Mouse (Mus musculus) common myeloid progenitor, adult 5-6 weeks (primary cell): ENCODE measurements around the gene Aoc1. TPM values are rescaled to one million over a fixed set of nuclear protein-coding genes. Genes with fewer than 3 reads are reported as not detected.

ENCODE experiments used
- ATAC-seq: replicated peaks from 2 replicates; pipeline ENCODE4 v1.8.0; 2016; ENCODE audit warnings: low read depth, mild to moderate bottlenecking, moderate TSS enrichment, inconsistent platforms; ENCODE audit not compliant: poor library complexity, severe bottlenecking
- total RNA-seq: library from RNA; stranded (forward); fragments of 200-1000, 187-1606 nt; gene quantifications from 2 replicates; pipeline ENCODE4 v1.2.3, GENCODE M21; 2017

Aoc1 gene
- total RNA-seq, 1 experiment from 2014 or later: 0.23 TPM

- ATAC-seq: no peak
Measured at GRCm38 (mm10) chr6:48902511-48903406, 30.1 kb downstream of the Aoc1 start.

- no peak for ATAC-seq
Measured at GRCm38 (mm10) chr6:48903437-48903836, 30.7 kb downstream of the Aoc1 start.

DNA sequence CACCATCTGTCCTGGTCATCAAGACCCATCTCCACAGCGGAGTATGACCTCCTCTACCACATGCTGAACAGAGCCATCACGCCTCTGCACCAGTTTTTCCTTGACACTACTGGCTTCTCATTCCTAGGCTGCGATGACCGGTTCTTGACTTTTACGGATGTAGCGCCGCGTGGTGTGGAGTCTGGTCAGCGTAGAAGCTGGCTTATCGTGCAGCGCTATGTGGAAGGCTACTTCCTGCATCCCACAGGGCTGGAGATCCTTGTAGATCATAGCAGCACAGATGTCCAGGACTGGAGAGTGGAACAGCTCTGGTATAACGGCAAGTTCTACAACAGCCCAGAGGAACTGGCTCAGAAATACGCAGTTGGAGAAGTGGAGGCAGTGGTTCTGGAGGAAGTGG, 32.9 kb downstream of the Aoc1 start:
- ATAC-seq: 0 out of 2 replicates have a peak, but pooled peaks have one; percentile 39

GRCm38 (mm10) chr6:48906371-48906770, 33.7 kb downstream of the Aoc1 start:
- ATAC-seq: no peak

- no peak for ATAC-seq
Measured at GRCm38 (mm10) chr6:48909229-48909628, 36.5 kb downstream of the Aoc1 start.

DNA sequence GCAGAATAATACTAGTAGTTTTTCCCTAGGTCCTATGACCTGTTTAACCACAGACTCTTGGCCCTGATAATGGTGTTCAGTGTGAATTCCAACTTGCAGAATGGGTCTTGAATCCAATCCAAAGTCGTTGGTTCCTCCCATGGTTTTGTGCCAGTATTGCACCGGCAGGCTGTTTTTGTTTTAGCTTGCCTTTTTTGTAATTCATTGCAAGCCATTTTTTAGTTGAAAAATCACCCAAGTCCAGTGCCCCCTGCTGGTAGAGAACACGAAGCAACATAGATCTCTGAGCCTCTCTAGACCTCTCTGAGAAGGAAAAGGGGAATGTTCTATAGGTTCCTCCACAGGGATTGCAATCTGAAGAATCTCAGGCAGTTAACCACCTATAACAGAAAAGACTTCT, 39.3 kb downstream of the Aoc1 start:
- ATAC-seq: peak; percentile 56; the same call in 1 of the 2 replicates

- no peak for ATAC-seq
Measured at GRCm38 (mm10) chr6:48913587-48913986, 40.9 kb downstream of the Aoc1 start.

DNA sequence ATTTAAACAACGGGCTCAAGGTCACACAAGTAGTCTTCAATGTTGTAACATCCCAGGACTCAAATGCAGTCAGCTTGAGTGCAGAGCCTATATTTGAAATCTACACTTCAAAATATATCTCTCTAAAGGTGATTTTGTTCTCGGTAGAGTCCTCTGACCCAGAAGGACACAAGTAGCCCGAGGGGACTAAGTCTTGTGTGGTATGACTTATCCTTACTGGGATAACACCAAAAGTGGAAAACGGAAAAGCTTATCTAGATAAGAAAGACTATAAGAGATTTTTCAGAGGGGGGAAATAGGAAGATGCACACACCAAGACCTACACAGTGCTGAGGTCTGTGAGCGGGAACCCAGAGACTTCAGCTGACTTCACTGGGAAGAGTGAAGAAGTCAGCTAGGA, 56.9 kb downstream of the Aoc1 start, which contains the start of gene 1600015I10Rik:
Gene 1600015I10Rik, plus strand, starts transcription at position 301 of the 400 bp plus-strand sequence.
- ATAC-seq: no peak

DNA sequence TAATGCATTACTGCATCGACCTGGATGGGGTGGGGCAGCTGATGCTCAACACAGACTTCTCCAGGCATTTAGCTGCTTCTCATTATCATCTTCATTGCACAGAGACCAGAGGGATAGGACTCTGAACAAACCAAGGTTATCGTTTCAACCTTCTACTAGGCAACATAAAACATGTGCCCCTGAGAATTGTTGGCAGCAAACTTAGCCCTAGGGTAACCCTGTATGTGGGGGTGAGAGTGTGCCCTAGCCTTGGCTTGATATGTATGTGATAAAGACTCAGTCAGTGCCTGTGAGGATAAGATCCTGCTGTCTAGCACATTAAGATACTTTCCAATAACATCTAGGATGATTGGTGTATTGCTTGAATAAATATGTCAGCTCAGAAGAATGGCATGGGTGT, 76.9 kb downstream of the Aoc1 start:
- ATAC-seq: no peak

DNA sequence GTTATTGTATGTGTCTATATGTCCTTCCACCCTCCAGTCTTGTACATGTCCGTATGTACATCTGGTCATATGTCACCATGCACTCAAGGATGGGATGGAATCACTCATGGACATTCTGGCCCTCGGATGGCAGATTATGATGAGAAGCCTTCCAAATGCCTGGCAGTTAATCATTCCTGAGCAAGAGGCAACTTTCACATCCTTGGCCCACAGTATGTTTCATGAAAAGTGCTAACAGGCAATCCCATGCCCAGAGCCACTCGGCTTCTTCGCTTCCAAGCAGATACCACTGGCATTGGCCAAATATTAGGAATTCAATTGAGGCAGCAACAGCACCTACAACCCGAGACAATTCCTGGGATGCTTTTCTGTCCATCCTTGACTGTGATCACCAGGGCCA, 78.0 kb downstream of the Aoc1 start:
- no peak for ATAC-seq

DNA sequence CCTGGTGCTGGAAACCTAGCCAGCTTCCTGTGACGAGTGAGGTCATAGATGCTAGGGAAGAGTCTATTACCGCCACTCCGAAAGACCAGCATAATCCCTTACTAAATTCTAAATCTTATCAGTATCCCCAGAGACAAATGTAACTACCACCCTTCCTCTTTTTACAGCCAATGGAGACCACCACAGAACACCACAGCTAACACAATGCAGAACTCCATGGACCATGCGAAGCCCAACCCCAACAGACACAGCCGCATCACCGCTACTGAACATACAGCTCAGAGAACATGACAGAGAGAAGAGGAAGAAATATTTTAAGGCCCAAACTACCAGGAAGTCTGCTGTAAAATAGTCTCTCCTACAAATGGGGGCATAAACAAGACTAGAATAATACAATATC, 78.9 kb downstream of the Aoc1 start:
- peak; percentile 87 for ATAC-seq

- ATAC-seq: no peak
Measured at GRCm38 (mm10) chr6:48953220-48953619, 80.5 kb downstream of the Aoc1 start.

DNA sequence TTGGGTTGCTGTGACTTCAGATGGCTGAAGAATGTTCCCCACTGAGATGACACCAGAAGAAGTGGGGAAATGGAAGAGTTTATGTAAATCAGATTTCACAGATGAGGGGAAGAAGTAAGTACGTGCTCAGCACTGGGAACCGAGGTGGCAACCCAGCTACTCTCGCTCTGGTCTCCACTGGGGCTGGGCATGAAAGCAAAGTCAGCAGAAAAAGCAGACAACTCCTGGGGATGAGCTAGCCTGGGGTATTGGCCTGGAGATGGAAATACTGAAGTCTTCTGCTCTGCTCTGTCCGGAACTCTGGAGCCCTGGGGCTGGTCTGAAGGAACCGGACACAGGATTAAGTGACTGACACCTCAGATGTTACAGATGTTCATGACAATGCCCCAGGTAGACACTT, 81.5 kb downstream of the Aoc1 start:
- ATAC-seq: no peak

DNA sequence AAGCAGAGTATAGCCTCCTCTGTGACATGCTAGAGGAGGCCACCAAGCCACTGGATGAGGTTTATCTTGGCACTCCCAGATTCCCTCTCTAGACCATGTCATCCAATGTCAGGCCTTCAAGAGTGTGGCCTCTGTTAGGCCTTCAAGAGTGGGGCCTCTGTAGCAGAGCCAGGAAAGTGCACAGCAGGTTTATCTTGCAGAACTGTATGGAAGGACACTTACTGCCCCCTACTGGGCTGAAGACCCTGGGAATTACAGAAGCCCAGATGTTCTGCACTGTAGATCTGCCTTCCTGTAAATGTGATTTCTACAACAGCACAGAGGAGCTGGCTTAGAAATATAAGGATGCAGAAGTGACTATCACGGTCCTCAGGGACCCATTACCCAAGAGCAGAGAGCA, 82.2 kb downstream of the Aoc1 start:
- peak; percentile 52; the same call in 1 of the 2 replicates for ATAC-seq

- ATAC-seq: peak; percentile 45; the same call in 1 of the 2 replicates
Measured at GRCm38 (mm10) chr6:48956785-48957184, 84.1 kb downstream of the Aoc1 start.

DNA sequence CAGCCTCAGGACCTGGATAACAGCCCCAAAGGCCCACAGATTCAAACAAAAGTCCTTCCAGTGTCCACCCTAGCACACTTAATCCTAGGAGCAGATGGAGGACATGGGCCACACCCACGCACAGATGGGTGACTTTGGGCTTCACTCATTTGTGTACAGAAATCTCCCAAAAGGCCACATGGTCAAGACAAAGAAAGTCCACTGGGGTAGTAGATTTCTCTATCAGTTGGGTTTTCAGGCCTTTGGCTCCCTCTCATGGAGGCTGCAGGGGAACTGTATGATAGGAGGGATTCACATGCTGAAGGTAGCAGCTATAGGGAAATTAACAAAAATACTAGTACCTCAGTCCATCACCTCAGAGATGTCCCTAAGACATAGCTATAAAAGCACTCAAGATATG, 85.4 kb downstream of the Aoc1 start:
- peak; percentile 56 for ATAC-seq

Other genes with a start within 250 kb of the Aoc1 start
- gene AI854703, start 246.1 kb upstream of the Aoc1 start, total RNA-seq: 1.6 and 2.2 TPM in 2 replicates
- gene Gimap8, start 225.7 kb upstream of the Aoc1 start, total RNA-seq: 3.7 TPM in 2 replicates
- gene Gimap9, start 196.8 kb upstream of the Aoc1 start, total RNA-seq: 50.8 and 59.3 TPM in 2 replicates
- gene Gimap4, start 188.3 kb upstream of the Aoc1 start, total RNA-seq: 1.8 and 7.3 TPM in 2 replicates
- 81.8 and 82.1 TPM in 2 replicates for gene Gimap6, start 164.7 kb upstream of the Aoc1 start, total RNA-seq
- gene Gm28053, start 154.3 kb upstream of the Aoc1 start, total RNA-seq: 35.9 and 66.8 TPM in 2 replicates
- gene Gimap7, start 154.3 kb upstream of the Aoc1 start, total RNA-seq: 3.4 and 4.9 TPM in 2 replicates
- gene Gimap1, start 133.8 kb upstream of the Aoc1 start, total RNA-seq: 38.7 and 51.3 TPM in 2 replicates
- gene Gimap5, start 126.7 kb upstream of the Aoc1 start, total RNA-seq: 6.6 and 7.3 TPM in 2 replicates
- gene Gimap3, start 102.0 kb upstream of the Aoc1 start, total RNA-seq: 0.34 and 0.69 TPM in 2 replicates
- 33.7 and 54.6 TPM in 2 replicates for gene Tmem176a, start 32.0 kb upstream of the Aoc1 start, total RNA-seq
- 137 and 148 TPM in 2 replicates for gene Tmem176b, start 31.4 kb upstream of the Aoc1 start, total RNA-seq
- gene 1600015I10Rik, start 57.0 kb downstream of the Aoc1 start, total RNA-seq: not detected in 2 replicates
- not detected in 2 replicates for gene Doxl2, start 102.1 kb downstream of the Aoc1 start, total RNA-seq
- not detected in 2 replicates for gene Svs1, start 114.0 kb downstream of the Aoc1 start, total RNA-seq
- gene Gpnmb, start 163.7 kb downstream of the Aoc1 start, total RNA-seq: 0.27 TPM in 1 of 2 replicates, not detected in the other
- 12.5 and 48.2 TPM in 2 replicates for gene Malsu1, start 200.9 kb downstream of the Aoc1 start, total RNA-seq